Mouse (Mus musculus): ENCODE measurements at regions not wholly inside any gene's neighbourhood (a gene's known extent, or its start where the extent isn't known, plus 50 kb on each side); places are given as distances from the start of the nearest gene placed in this dataset.
"Not testable (repeated sequence)": the region's sequence is repeated elsewhere in the genome, so short reads cannot be mapped to it uniquely, and the experiment has no call there.

- no peak overlapping the region for H3K27ac ChIP-seq
- no peaks in the 10 kb centered on the region for H3K4me1 ChIP-seq
- H3K36me3 ChIP-seq, result no peaks in the 10 kb centered on the region
- no peaks in the 10 kb centered on the region for H3K9me3 ChIP-seq (replicated peaks)
- WGBS, result 69% methylated on average over 7 of the region's 7 CpGs
- H3K4me3 ChIP-seq, result no peak overlapping the region
- DNase-seq (ENCODE audit: low spot score), result no peak
- no peaks in the 10 kb centered on the region for H3K27me3 ChIP-seq (ENCODE audit: low read depth, poor library complexity, severe bottlenecking)
Observed at GRCm38 (mm10) chr14:102216581-102217368, 487.0 kb downstream of the Lmo7 start.

DNA sequence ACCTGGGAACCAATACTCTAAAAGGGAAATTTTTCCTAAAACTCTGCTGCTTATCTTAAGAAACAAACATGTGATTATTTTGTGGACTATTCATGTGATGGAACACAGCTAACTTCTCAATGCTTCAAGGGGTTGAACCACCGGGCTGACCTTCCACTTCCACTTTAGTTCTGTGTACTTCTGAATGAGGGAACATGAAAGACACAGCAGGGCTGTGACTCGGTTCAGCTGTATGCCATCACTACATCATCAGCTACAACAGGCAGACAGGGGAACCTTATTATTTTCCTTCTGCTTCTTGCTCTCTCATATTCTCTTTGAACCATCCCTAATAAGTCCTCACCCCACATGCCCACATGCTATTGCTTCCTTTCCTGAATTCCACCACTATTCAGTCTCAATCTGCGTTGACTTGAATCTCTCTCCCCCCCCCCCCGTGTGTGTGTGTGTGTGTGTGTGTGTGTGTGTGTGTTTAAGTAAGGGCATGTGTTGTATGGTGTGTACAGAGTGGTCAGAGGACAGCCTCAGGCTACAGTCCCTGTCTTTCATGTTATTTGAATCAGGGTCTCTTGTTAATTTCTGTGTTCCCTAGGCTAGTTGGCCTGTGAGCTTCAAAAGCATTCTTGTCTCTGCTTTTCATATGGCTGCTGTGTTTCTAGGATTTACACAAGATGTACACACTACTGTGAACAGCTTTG, 485.7 kb downstream of the Lmo7 start:
- Histone ChIP-seq H3K9me3 (replicated peaks) (no peaks in the 10 kb centered on the region), H3K27ac (no peak overlapping the region), H3K36me3 (no peaks in the 10 kb centered on the region), H3K4me1 (no peaks in the 10 kb centered on the region), H3K27me3 (ENCODE audit: low read depth, poor library complexity, severe bottlenecking) (no peaks in the 10 kb centered on the region), H3K4me3 (no peak overlapping the region)
- DNase-seq (ENCODE audit: low spot score), result no peak
- 86% methylated on average over 4 of the region's 4 CpGs for WGBS

GRCm38 (mm10) chr14:102212079-102212478, 482.3 kb downstream of the Lmo7 start:
- no peak for DNase-seq (ENCODE audit: low spot score)
- Histone ChIP-seq H3K4me1 (peaks cover 5% of the 10 kb centered on the region), H3K27ac (no peak overlapping the region), H3K36me3 (no peaks in the 10 kb centered on the region), H3K4me3 (no peak overlapping the region), H3K9me3 (replicated peaks) (no peaks in the 10 kb centered on the region), H3K27me3 (ENCODE audit: low read depth, poor library complexity, severe bottlenecking) (no peaks in the 10 kb centered on the region)
- WGBS, result 93% methylated on average over 2 of the region's 2 CpGs

- no peaks in the 10 kb centered on the region for H3K9me3 ChIP-seq (replicated peaks)
- no peaks in the 10 kb centered on the region for H3K27me3 ChIP-seq (ENCODE audit: low read depth, poor library complexity, severe bottlenecking)
- DNase-seq (ENCODE audit: low spot score), result no peak
- H3K4me1 ChIP-seq, result peaks cover 4% of the 10 kb centered on the region
- no peaks in the 10 kb centered on the region for H3K36me3 ChIP-seq
- no peak overlapping the region for H3K27ac ChIP-seq
- H3K4me3 ChIP-seq, result no peak overlapping the region
- 87% methylated on average over 10 of the region's 10 CpGs for WGBS
Observed at GRCm38 (mm10) chr14:102204881-102205671, 475.3 kb downstream of the Lmo7 start.

- Histone ChIP-seq H3K27ac (no peak overlapping the region), H3K36me3 (no peaks in the 10 kb centered on the region), H3K27me3 (ENCODE audit: low read depth, poor library complexity, severe bottlenecking) (no peaks in the 10 kb centered on the region), H3K4me1 (no peaks in the 10 kb centered on the region), H3K4me3 (no peak overlapping the region), H3K9me3 (replicated peaks) (no peaks in the 10 kb centered on the region)
- no peak for DNase-seq (ENCODE audit: low spot score)
- WGBS, result 89% methylated on average over 6 of the region's 6 CpGs
Observed at GRCm38 (mm10) chr14:102199430-102199829, 469.7 kb downstream of the Lmo7 start.

DNA sequence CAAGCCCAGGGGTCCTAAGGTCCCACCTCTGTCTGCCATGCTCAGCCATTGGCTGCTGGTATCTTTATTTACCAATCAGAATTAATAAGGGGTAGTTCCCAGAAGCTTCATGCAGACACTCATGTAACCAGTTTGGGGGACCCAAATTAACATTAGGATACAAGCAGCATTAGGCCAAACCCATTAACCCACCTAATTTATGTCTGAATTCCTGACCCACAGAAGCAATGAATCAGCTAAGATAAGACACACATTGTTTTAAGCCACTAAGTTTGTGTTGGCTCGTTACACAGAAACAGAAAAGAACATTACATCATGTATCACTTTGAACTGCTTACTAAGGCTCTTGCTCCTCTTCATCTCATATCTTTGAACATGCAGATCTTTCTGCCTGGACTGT, 461.0 kb downstream of the Lmo7 start:
- H3K4me3 ChIP-seq, result no peak overlapping the region
- no peaks in the 10 kb centered on the region for H3K9me3 ChIP-seq (replicated peaks)
- no peaks in the 10 kb centered on the region for H3K4me1 ChIP-seq
- WGBS, result 68% methylated on average over 1 of the region's 1 CpGs
- H3K27me3 ChIP-seq (ENCODE audit: low read depth, poor library complexity, severe bottlenecking), result no peaks in the 10 kb centered on the region
- no peak overlapping the region for H3K27ac ChIP-seq
- H3K36me3 ChIP-seq, result no peaks in the 10 kb centered on the region
- DNase-seq (ENCODE audit: low spot score), result no peak

GRCm38 (mm10) chr14:102181269-102181668, 451.5 kb downstream of the Lmo7 start:
- no peaks in the 10 kb centered on the region for H3K27me3 ChIP-seq (ENCODE audit: low read depth, poor library complexity, severe bottlenecking)
- no peak overlapping the region for H3K27ac ChIP-seq
- no peaks in the 10 kb centered on the region for H3K9me3 ChIP-seq (replicated peaks)
- H3K4me3 ChIP-seq, result no peak overlapping the region
- no peak for DNase-seq (ENCODE audit: low spot score)
- WGBS, result 85% methylated on average over 3 of the region's 3 CpGs
- H3K4me1 ChIP-seq, result no peaks in the 10 kb centered on the region
- no peaks in the 10 kb centered on the region for H3K36me3 ChIP-seq

GRCm38 (mm10) chr14:102171775-102172174, 442.0 kb downstream of the Lmo7 start:
- Histone ChIP-seq H3K4me3 (no peak overlapping the region), H3K9me3 (replicated peaks) (no peaks in the 10 kb centered on the region), H3K4me1 (no peaks in the 10 kb centered on the region), H3K27ac (no peak overlapping the region), H3K27me3 (ENCODE audit: low read depth, poor library complexity, severe bottlenecking) (no peaks in the 10 kb centered on the region), H3K36me3 (no peaks in the 10 kb centered on the region)
- no peak for DNase-seq (ENCODE audit: low spot score)
- 88% methylated on average over 2 of the region's 2 CpGs for WGBS

- 85% methylated on average over 3 of the region's 3 CpGs for WGBS
- Histone ChIP-seq H3K9me3 (replicated peaks) (no peaks in the 10 kb centered on the region), H3K36me3 (no peaks in the 10 kb centered on the region), H3K27me3 (ENCODE audit: low read depth, poor library complexity, severe bottlenecking) (no peaks in the 10 kb centered on the region), H3K27ac (no peak overlapping the region), H3K4me3 (no peak overlapping the region), H3K4me1 (no peaks in the 10 kb centered on the region)
- DNase-seq (ENCODE audit: low spot score), result no peak
Observed at GRCm38 (mm10) chr14:102161291-102162284, 431.8 kb downstream of the Lmo7 start.

DNA sequence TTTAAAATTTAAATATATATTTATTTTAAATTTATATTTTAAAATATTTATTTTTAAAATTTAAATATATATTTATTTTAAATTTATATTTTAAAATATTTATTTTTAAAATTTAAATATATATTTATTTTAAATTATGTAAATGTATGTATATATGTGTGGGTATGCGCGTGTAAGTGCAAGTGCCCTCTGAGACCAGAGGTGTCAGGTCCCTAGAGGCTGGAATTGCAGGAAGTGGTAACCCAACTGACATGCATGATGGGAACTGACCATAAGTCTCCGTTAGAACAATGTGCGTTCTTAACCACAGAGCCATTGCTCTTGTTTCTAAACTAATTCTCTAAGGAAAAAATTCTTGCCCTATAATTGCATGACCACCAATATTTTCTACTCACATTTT, 420.7 kb downstream of the Lmo7 start:
- not testable (repeated sequence) for H3K9me3 ChIP-seq (replicated peaks); H3K27me3 ChIP-seq (ENCODE audit: low read depth, poor library complexity, severe bottlenecking); H3K4me1 ChIP-seq; DNase-seq (ENCODE audit: low spot score); H3K27ac ChIP-seq; H3K36me3 ChIP-seq; H3K4me3 ChIP-seq
- 97% methylated on average over 4 of the region's 4 CpGs for WGBS

DNA sequence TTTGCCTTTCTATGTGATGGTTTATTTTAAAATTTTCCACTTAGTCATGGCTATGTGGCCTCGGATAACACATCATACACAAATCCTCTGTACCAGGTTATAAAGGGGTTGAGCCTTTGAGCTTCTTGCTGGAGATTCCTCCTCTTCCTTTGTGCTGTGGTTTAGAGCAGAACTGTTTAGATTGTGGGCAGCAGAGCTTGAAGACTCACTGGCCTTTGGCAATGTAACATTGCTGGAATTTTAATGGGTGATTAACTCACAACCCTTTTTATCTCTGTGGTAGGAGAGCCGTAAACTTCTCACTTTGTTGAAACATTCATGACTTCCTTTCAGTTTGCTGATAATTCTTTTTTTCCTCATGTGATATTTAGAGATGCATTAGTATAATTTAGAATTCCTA, 413.0 kb downstream of the Lmo7 start:
- no peaks in the 10 kb centered on the region for H3K36me3 ChIP-seq
- DNase-seq (ENCODE audit: low spot score), result no peak
- no peaks in the 10 kb centered on the region for H3K9me3 ChIP-seq (replicated peaks)
- no peak overlapping the region for H3K27ac ChIP-seq
- no peaks in the 10 kb centered on the region for H3K27me3 ChIP-seq (ENCODE audit: low read depth, poor library complexity, severe bottlenecking)
- no peaks in the 10 kb centered on the region for H3K4me1 ChIP-seq
- no peak overlapping the region for H3K4me3 ChIP-seq
- 55% methylated on average over 2 of the region's 2 CpGs for WGBS

DNA sequence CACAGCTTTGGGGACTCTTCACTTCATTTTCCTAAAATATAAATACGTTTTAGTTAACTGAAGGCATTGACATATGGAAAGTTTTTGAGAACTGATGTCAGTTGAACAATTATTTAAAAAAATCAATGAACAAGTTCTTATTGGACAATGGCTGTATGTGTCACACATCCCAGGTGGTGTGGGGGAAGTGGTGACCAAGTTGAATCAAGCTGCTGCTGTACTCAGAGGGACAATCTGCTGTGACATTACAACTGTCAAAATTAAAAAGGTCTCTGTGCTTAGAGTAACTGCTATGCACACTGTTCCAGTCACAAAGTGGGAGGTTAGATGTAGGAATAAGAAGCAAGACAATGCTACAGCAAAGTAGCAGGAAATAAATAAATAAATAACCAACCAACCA, 409.2 kb downstream of the Lmo7 start:
- H3K4me1 ChIP-seq, result no peaks in the 10 kb centered on the region
- no peak for DNase-seq (ENCODE audit: low spot score)
- H3K4me3 ChIP-seq, result no peak overlapping the region
- no peak overlapping the region for H3K27ac ChIP-seq
- 84% methylated on average over 1 of the region's 1 CpGs for WGBS
- no peaks in the 10 kb centered on the region for H3K27me3 ChIP-seq (ENCODE audit: low read depth, poor library complexity, severe bottlenecking)
- H3K36me3 ChIP-seq, result no peaks in the 10 kb centered on the region
- no peaks in the 10 kb centered on the region for H3K9me3 ChIP-seq (replicated peaks)

Data from limb, embryonic 10.5 days (tissue).